Mouse (Mus musculus) v-Abl transformed pro-B cells (cell line): ENCODE results near the gene Zfand6.

ENCODE experiments used
- in situ Hi-C, 2 experiments: fragments of 400-800 bp; cut with MboI; formaldehyde crosslinking; loops; one replicate each; pipeline ENCODE4 v1.15.1; 2025; ENCODE audit not compliant: unreplicated experiment in 2 of 2

The Zfand6 gene

GRCm38 (mm10) chr7:84689251-84690100 is at the start of gene Zfand6:
TSS of gene Zfand6 (minus strand) at chr7:84689959.
- in situ Hi-C loops = loop anchor here in 1 of 2 experiments (25.0 kb wide), 3 partner anchors 577 to 1052 kb away; partner anchors contain the start of genes Mesd, Stard5 and Tlnrd1

GRCm38 (mm10) chr7:84736803-84737202 is 47.0 kb upstream of the Zfand6 start:
- in situ Hi-C loops = no loop called here

- in situ Hi-C loops = no loop called here
These were observed 43.3 kb upstream of the Zfand6 start for GRCm38 (mm10) chr7:84733038-84733437.

- in situ Hi-C loops = no loop called here
These were observed 42.3 kb upstream of the Zfand6 start for GRCm38 (mm10) chr7:84732052-84732451.

- in situ Hi-C loops = no loop called here
These were observed 41.3 kb upstream of the Zfand6 start for GRCm38 (mm10) chr7:84731076-84731475.

- in situ Hi-C loops = no loop called here
These were observed 33.2 kb upstream of the Zfand6 start for GRCm38 (mm10) chr7:84722804-84723459.

- in situ Hi-C loops = no loop called here
These were observed 20.7 kb upstream of the Zfand6 start for GRCm38 (mm10) chr7:84710287-84710958.

- in situ Hi-C loops = no loop called here
These were observed 17.1 kb upstream of the Zfand6 start for GRCm38 (mm10) chr7:84706877-84707276.

GRCm38 (mm10) chr7:84690101-84690509 is 346 bp upstream of the Zfand6 start:
- in situ Hi-C loops = loop anchor here in 1 of 2 experiments (25.0 kb wide), 3 partner anchors 578 to 1053 kb away; partner anchors contain the start of genes Mesd, Stard5 and Tlnrd1

- in situ Hi-C loops = loop anchor here in 1 of 2 experiments (25.0 kb wide), 3 partner anchors 576 to 1051 kb away; partner anchors contain the start of genes Mesd, Stard5 and Tlnrd1
These were observed 1.8 kb downstream of the Zfand6 start for GRCm38 (mm10) chr7:84687653-84688580.

GRCm38 (mm10) chr7:84686380-84686779 is 3.4 kb downstream of the Zfand6 start:
- in situ Hi-C loops = loop anchor here in 1 of 2 experiments (25.0 kb wide), 3 partner anchors 574 to 1049 kb away; partner anchors contain the start of genes Mesd, Stard5 and Tlnrd1

GRCm38 (mm10) chr7:84684675-84685074 is 5.1 kb downstream of the Zfand6 start:
- in situ Hi-C loops = loop anchor here in 1 of 2 experiments (25.0 kb wide), 3 partner anchors 572 to 1047 kb away; partner anchors contain the start of genes Mesd, Stard5 and Tlnrd1

- in situ Hi-C loops = loop anchor here in 1 of 2 experiments (25.0 kb wide), 3 partner anchors 569 to 1044 kb away; partner anchors contain the start of genes Mesd, Stard5 and Tlnrd1
These were observed 8.2 kb downstream of the Zfand6 start for GRCm38 (mm10) chr7:84681558-84681957.

GRCm38 (mm10) chr7:84680931-84681330 is 8.8 kb downstream of the Zfand6 start:
- in situ Hi-C loops = loop anchor here in 1 of 2 experiments (25.0 kb wide), 3 partner anchors 569 to 1044 kb away; partner anchors contain the start of genes Mesd, Stard5 and Tlnrd1

- in situ Hi-C loops = loop anchor here in 1 of 2 experiments (25.0 kb wide), 3 partner anchors 568 to 1043 kb away; partner anchors contain the start of genes Mesd, Stard5 and Tlnrd1
These were observed 9.7 kb downstream of the Zfand6 start for GRCm38 (mm10) chr7:84680092-84680491.

GRCm38 (mm10) chr7:84679264-84679663 is 10.5 kb downstream of the Zfand6 start:
- in situ Hi-C loops = loop anchor here in 1 of 2 experiments (25.0 kb wide), 3 partner anchors 567 to 1042 kb away; partner anchors contain the start of genes Mesd, Stard5 and Tlnrd1

GRCm38 (mm10) chr7:84673103-84673502 is 16.7 kb downstream of the Zfand6 start:
- in situ Hi-C loops = no loop called here

- in situ Hi-C loops = no loop called here
These were observed 20.1 kb downstream of the Zfand6 start for GRCm38 (mm10) chr7:84669554-84670152.

GRCm38 (mm10) chr7:84667946-84668345 is 21.8 kb downstream of the Zfand6 start:
- in situ Hi-C loops = no loop called here
